Mouse (Mus musculus): Measurements from ENCODE around the gene Scrg1. TPM values are rescaled to one million over a fixed set of nuclear protein-coding genes. Genes with fewer than 3 reads are reported as not detected.

The Scrg1 gene
- 0.74 and 0.81 TPM in 2 replicates for polyA plus RNA-seq (2015; fragmentation: Nextera tagmentation; extraction: Ambion mirVana)

DNA sequence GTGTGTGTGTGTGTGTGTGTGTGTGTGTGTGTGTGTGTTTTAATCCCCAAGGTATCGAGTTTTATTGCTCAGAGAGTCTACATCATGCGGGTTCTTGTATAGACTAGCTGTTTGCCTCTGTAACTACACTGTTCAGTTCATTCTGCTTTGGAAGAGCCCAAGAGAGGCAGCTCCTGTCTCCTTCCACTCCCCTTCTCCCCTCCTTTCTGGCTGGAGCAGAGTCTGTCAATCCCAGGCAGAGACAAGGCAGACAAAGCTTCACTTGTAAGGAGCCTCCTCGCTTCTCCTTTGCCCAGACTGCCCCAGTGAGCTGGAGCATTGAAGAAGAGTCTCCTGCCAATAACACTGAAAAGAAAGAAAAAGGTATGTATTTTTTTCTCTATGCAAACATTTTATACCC lies at the start of gene Scrg1:
Gene Scrg1, plus strand, starts transcription at position 159 of the 400 bp plus-strand sequence.
- no peak for ATAC-seq (ENCODE audit: insufficient read depth, low FRiP score)
- no peak within 1 kb of the TSS for H3K9ac ChIP-seq (ENCODE audit: low read length)

DNA sequence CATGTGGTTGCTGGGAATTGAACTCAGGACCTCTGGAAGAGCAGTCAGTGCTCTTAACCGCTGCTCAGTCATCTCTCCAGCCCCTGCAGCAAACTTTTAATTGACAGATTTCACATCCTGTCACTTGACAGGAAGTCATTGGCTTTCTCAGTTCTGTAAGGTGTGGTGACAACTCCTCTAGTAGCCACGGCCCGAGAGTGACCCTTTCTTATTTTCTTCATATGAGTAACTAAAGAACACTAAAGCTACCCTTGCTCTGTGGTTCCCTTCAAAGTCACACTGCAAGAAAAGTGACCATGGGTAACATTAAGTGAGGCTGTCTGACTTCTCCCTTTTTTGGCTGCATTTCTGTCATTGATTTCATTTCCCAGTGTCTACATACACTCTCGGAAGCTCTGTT lies 49.4 kb upstream of the Scrg1 start:
- Histone ChIP-seq H3K4me2 (ENCODE audit: low read depth, low read length) (no peak overlapping the region), H3K4me1 (ENCODE audit: control insufficient read depth, insufficient read depth, low read length) (0 out of 2 replicates have a peak, but pooled peaks cover 5% of the 10 kb centered on the region), H3K36me3 (ENCODE audit: control insufficient read depth, insufficient read depth, low read length) (no peaks in the 10 kb centered on the region), H3K9me3 (replicated peaks; ENCODE audit: control insufficient read depth, low read length) (no peaks in the 10 kb centered on the region), H3K27me3 (ENCODE audit: control insufficient read depth, insufficient read depth, low read length) (peaks cover 1% of the 10 kb centered on the region; the same call in 1 of the 2 replicates), H3K27ac (ENCODE audit: low read length) (no peak overlapping the region), H3K9ac (ENCODE audit: low read length) (no peak overlapping the region), H3K4me3 (replicated peaks; ENCODE audit: low read length) (no peak overlapping the region)
- no peak for ATAC-seq (ENCODE audit: insufficient read depth, low FRiP score)
- 84% methylated on average over 4 of the region's 4 CpGs for WGBS

More for the DNA sequence above, at the start of gene Scrg1:
- Histone ChIP-seq H3K4me1 (ENCODE audit: control insufficient read depth, insufficient read depth, low read length) (no peaks in the 10 kb centered on the region), H3K4me2 (ENCODE audit: low read depth, low read length) (no peak within 1 kb of the TSS), H3K36me3 (ENCODE audit: control insufficient read depth, insufficient read depth, low read length) (no peaks in the 10 kb centered on the region), H3K9me3 (replicated peaks; ENCODE audit: control insufficient read depth, low read length) (no peaks in the 10 kb centered on the region), H3K4me3 (replicated peaks; ENCODE audit: low read length) (no peak within 1 kb of the TSS), H3K27ac (ENCODE audit: low read length) (no peak within 1 kb of the TSS), H3K27me3 (ENCODE audit: control insufficient read depth, insufficient read depth, low read length) (no peaks in the 10 kb centered on the region)
- 62% methylated on average over 3 of the region's 3 CpGs for WGBS

DNA sequence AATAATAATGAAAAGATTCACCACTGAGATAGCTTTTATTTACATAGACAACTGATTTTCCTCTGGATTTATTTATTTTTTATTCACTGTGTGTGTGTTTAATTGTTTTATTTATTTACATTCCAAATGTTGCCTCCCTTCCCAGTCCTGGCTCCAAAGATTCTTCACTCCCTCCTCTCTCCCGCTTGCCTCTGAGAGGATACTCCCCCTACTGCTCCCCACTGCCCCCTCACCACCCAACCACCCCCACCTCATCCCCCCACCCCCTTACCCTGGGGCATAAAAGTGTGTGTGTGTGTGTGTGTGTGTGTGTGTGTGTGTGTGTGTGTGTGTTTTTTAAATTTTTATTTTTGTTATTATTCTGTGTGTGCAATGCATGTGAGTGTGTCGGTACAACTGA lies 46.4 kb upstream of the Scrg1 start:
- Histone ChIP-seq H3K36me3 (ENCODE audit: control insufficient read depth, insufficient read depth, low read length) (no peaks in the 10 kb centered on the region), H3K4me1 (ENCODE audit: control insufficient read depth, insufficient read depth, low read length) (no peaks in the 10 kb centered on the region), H3K9ac (ENCODE audit: low read length) (no peak overlapping the region), H3K4me2 (ENCODE audit: low read depth, low read length) (no peak overlapping the region), H3K27ac (ENCODE audit: low read length) (peak overlapping the region; percentile 64), H3K4me3 (replicated peaks; ENCODE audit: low read length) (no peak overlapping the region), H3K9me3 (replicated peaks; ENCODE audit: control insufficient read depth, low read length) (no peaks in the 10 kb centered on the region), H3K27me3 (ENCODE audit: control insufficient read depth, insufficient read depth, low read length) (peaks cover 7% of the 10 kb centered on the region; the same call in 1 of the 2 replicates)
- no peak for ATAC-seq (ENCODE audit: insufficient read depth, low FRiP score)
- 51% methylated on average over 2 of the region's 2 CpGs for WGBS

DNA sequence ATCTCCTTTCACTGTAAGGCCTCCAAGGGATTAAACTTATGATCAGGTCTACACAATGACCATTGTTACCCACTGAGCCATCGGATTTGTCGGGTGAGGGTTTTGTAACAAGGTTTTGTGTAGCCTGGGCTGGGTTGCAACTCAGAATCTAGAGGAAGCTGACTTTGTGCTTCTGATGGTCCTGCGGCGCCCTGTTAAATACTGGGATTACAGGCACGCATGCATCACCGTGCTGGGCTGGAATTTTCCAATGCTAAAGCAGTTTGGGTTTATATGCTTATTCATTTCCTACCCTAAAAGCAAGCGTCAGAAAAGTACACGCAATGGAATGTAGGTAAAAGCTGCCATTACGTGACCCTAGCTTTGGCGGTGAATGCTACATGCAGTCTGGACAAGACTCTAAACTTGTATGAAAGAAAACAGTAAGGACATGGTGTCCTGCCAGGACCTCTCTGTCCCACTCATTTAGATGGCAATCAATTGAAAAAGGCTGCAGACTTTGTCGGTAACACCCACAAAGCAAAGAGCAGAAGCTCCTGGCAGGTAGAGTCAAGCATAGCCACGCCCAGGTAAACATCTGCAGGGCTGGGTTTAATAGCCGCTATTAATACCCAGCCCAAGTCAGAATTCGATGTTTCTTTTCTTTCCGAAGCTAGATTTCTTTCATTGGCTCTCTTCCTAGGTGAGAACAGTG lies 45.8 kb upstream of the Scrg1 start:
- Histone ChIP-seq H3K9me3 (replicated peaks; ENCODE audit: control insufficient read depth, low read length) (no peaks in the 10 kb centered on the region), H3K4me1 (ENCODE audit: control insufficient read depth, insufficient read depth, low read length) (no peaks in the 10 kb centered on the region), H3K4me3 (replicated peaks; ENCODE audit: low read length) (peak overlapping the region; percentile 16), H3K27ac (ENCODE audit: low read length) (peak overlapping the region; percentile 70), H3K9ac (ENCODE audit: low read length) (no peak overlapping the region), H3K36me3 (ENCODE audit: control insufficient read depth, insufficient read depth, low read length) (no peaks in the 10 kb centered on the region), H3K4me2 (ENCODE audit: low read depth, low read length) (peak overlapping the region; percentile 45), H3K27me3 (ENCODE audit: control insufficient read depth, insufficient read depth, low read length) (peaks cover 7% of the 10 kb centered on the region; the same call in 1 of the 2 replicates)
- peak; percentile 64; the same call in 1 of the 2 replicates for ATAC-seq (ENCODE audit: insufficient read depth, low FRiP score)
- WGBS: 32% methylated on average over 15 of the region's 15 CpGs

- Histone ChIP-seq H3K9me3 (replicated peaks; ENCODE audit: control insufficient read depth, low read length) (no peaks in the 10 kb centered on the region), H3K4me1 (ENCODE audit: control insufficient read depth, insufficient read depth, low read length) (no peaks in the 10 kb centered on the region), H3K36me3 (ENCODE audit: control insufficient read depth, insufficient read depth, low read length) (no peaks in the 10 kb centered on the region), H3K4me3 (replicated peaks; ENCODE audit: low read length) (peak overlapping the region; percentile 16), H3K27ac (ENCODE audit: low read length) (peak overlapping the region; percentile 70), H3K4me2 (ENCODE audit: low read depth, low read length) (peak overlapping the region; percentile 45), H3K27me3 (ENCODE audit: control insufficient read depth, insufficient read depth, low read length) (peaks cover 7% of the 10 kb centered on the region; the same call in 1 of the 2 replicates), H3K9ac (ENCODE audit: low read length) (no peak overlapping the region)
- peak; percentile 33; the same call in 1 of the 2 replicates for ATAC-seq (ENCODE audit: insufficient read depth, low FRiP score)
- 18% methylated on average over 16 of the region's 16 CpGs for WGBS
Observed at GRCm38 (mm10) chr8:57410473-57410863, 45.3 kb upstream of the Scrg1 start.

- ATAC-seq (ENCODE audit: insufficient read depth, low FRiP score): no peak
- no peak overlapping the region for H3K4me3 ChIP-seq (replicated peaks; ENCODE audit: low read length)
- 77% methylated on average over 6 of the region's 6 CpGs for WGBS
Observed at GRCm38 (mm10) chr8:57411366-57411765, 44.4 kb upstream of the Scrg1 start.

GRCm38 (mm10) chr8:57416827-57417226 lies 38.9 kb upstream of the Scrg1 start:
- Histone ChIP-seq H3K4me1 (ENCODE audit: control insufficient read depth, insufficient read depth, low read length) (no peaks in the 10 kb centered on the region), H3K4me3 (replicated peaks; ENCODE audit: low read length) (no peak overlapping the region), H3K4me2 (ENCODE audit: low read depth, low read length) (no peak overlapping the region), H3K27ac (ENCODE audit: low read length) (no peak overlapping the region), H3K9ac (ENCODE audit: low read length) (no peak overlapping the region), H3K9me3 (replicated peaks; ENCODE audit: control insufficient read depth, low read length) (no peaks in the 10 kb centered on the region), H3K27me3 (ENCODE audit: control insufficient read depth, insufficient read depth, low read length) (peaks cover 4% of the 10 kb centered on the region; the same call in 1 of the 2 replicates), H3K36me3 (ENCODE audit: control insufficient read depth, insufficient read depth, low read length) (no peaks in the 10 kb centered on the region)
- no peak for ATAC-seq (ENCODE audit: insufficient read depth, low FRiP score)
- WGBS: 94% methylated on average over 5 of the region's 5 CpGs

More at GRCm38 (mm10) chr8:57411366-57411765, 44.4 kb upstream of the Scrg1 start:
- H3K9me3 ChIP-seq (replicated peaks; ENCODE audit: control insufficient read depth, low read length): no peaks in the 10 kb centered on the region
- H3K9ac ChIP-seq (ENCODE audit: low read length): no peak overlapping the region
- no peaks in the 10 kb centered on the region for H3K36me3 ChIP-seq (ENCODE audit: control insufficient read depth, insufficient read depth, low read length)
- H3K27me3 ChIP-seq (ENCODE audit: control insufficient read depth, insufficient read depth, low read length): peaks cover 7% of the 10 kb centered on the region; the same call in 1 of the 2 replicates
- H3K4me1 ChIP-seq (ENCODE audit: control insufficient read depth, insufficient read depth, low read length): no peaks in the 10 kb centered on the region
- H3K27ac ChIP-seq (ENCODE audit: low read length): no peak overlapping the region
- H3K4me2 ChIP-seq (ENCODE audit: low read depth, low read length): no peak overlapping the region

- no peaks in the 10 kb centered on the region for H3K9me3 ChIP-seq (replicated peaks; ENCODE audit: control insufficient read depth, low read length)
- H3K9ac ChIP-seq (ENCODE audit: low read length): no peak overlapping the region
- WGBS: 10% methylated on average over 3 of the region's 3 CpGs
- H3K27ac ChIP-seq (ENCODE audit: low read length): no peak overlapping the region
- H3K27me3 ChIP-seq (ENCODE audit: control insufficient read depth, insufficient read depth, low read length): no peaks in the 10 kb centered on the region
- no peak overlapping the region for H3K4me2 ChIP-seq (ENCODE audit: low read depth, low read length)
- no peak for ATAC-seq (ENCODE audit: insufficient read depth, low FRiP score)
- H3K36me3 ChIP-seq (ENCODE audit: control insufficient read depth, insufficient read depth, low read length): no peaks in the 10 kb centered on the region
- no peaks in the 10 kb centered on the region for H3K4me1 ChIP-seq (ENCODE audit: control insufficient read depth, insufficient read depth, low read length)
- no peak overlapping the region for H3K4me3 ChIP-seq (replicated peaks; ENCODE audit: low read length)
Observed at GRCm38 (mm10) chr8:57426074-57426473, 29.6 kb upstream of the Scrg1 start.

DNA sequence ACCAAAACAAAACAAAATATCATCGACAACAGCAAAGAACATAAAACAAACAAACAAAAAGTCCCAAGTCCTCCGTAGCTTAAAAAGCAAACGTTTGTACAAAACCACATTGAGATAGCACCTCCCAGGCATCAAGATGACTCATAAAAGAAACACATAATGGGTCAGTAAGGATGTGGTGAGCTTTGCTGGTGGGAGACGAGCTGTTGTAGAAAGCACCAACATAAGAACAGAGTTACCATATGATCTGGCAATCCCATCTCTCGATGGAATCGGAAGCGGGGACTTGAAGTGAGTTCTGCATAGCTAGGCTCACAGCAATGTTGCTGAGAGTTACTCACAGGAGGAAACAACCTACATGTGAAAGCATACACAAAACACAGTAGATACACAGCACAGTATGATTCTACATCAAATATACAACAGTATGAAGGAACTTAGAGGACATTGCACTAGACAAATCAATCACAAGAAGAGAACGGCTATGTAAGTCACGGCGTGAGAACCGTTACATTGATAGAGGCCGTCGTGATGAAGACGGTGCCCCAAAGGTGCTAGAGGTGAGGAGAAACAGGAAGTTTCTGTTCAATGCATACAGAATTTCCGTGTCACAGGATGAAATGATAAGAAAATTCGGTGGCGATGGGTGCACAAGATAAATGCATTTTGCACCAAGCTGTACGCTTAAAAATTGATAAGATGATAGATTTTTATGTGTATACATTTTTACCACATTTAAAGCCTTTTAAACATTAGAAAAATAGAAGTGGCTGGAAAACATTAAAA lies 27.9 kb upstream of the Scrg1 start:
- Histone ChIP-seq H3K4me2 (ENCODE audit: low read depth, low read length) (no peak overlapping the region), H3K4me3 (replicated peaks; ENCODE audit: low read length) (no peak overlapping the region), H3K27ac (ENCODE audit: low read length) (no peak overlapping the region), H3K9ac (ENCODE audit: low read length) (no peak overlapping the region), H3K4me1 (ENCODE audit: control insufficient read depth, insufficient read depth, low read length) (no peaks in the 10 kb centered on the region), H3K9me3 (replicated peaks; ENCODE audit: control insufficient read depth, low read length) (no peaks in the 10 kb centered on the region), H3K36me3 (ENCODE audit: control insufficient read depth, insufficient read depth, low read length) (no peaks in the 10 kb centered on the region), H3K27me3 (ENCODE audit: control insufficient read depth, insufficient read depth, low read length) (no peaks in the 10 kb centered on the region)
- no peak for ATAC-seq (ENCODE audit: insufficient read depth, low FRiP score)
- 64% methylated on average over 18 of the region's 18 CpGs for WGBS
